Mouse (Mus musculus): ENCODE data around the gene Stra6.

Stra6 gene

GRCm38 (mm10) chr9:58175745-58176487 is 112.3 kb downstream of the Stra6 start:
- DNase-seq, result no peak

GRCm38 (mm10) chr9:58177165-58177564 is 113.6 kb downstream of the Stra6 start:
- no peak for DNase-seq

DNA sequence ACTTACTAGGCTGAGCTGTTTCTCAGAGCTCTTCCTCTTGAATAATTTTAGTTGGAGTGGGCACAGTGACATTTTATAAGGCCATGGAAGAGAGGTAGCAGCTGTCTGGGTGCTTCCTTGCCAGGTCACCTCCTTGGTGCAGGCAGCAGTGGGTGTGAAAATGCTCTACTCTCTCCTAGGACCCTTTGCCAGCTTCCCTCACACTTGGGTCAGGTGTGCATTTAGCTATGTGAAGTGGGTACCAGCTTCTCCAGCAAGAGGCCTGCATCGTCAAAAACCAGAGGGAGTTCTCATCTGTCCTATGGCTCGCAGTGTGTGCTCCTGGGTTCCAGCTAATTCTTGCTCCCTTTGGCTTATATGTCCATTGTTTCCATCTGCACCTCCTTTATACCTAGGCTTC is 115.8 kb downstream of the Stra6 start:
- no peak for DNase-seq

- no peak for DNase-seq
Observed at GRCm38 (mm10) chr9:58184456-58184855, 120.9 kb downstream of the Stra6 start.

DNA sequence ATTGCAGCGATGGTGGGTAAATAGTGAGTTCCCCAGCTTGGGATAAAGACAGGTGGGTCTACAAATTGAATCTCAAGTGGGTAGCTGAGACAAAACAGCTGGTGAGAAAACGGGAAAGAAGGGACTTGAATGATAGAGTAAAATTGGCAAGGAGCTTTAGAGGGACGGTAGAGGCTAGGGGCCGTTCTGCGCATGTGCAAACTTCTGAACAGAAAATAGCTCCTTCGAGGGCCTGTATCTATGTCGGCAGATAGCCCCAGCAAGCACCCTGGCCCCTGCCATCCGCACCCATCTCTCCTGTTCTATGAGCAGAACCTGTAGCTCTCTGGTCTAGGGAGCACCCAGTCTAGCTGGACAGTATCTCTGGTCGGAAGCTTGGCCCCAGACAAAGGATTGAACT is 130.6 kb downstream of the Stra6 start:
- DNase-seq, result no peak

DNA sequence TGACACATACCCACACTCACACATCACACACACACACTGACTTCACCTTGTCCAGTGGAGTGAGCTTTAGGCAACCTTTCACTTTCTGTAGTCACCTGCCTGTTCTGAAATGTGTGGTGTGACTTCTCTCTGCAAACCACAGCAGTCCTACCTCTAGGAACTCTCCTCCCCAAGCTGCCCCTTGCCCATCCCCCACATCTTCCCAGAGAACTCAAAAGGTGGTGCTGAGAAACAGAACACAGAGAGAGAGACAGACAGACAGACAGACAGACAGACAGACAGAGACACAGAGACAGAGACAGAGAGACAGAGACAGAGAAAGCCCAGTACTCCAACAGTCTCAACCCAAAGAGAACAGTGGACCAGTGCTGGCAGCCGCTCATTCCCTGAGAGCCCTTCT is 132.1 kb downstream of the Stra6 start:
- no peak for DNase-seq

DNA sequence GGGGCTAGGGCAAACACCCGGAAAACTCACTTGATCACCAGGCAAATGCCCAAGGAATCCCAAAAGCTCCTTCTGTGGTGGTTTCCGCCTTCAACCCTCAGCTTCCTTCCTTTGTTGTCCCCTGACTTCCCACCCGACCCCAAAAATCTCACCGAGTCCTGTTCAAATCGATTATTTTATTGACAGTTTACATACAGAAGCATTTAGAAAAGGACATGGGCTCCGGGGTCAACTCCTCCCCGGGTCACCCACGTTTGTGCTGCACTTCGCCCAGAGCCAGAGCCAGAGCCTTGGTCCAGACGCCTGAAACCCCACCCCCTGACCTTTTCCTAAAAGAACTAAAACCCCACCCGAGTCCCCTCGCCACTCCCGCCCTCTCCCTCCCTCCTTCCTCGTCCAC is 132.6 kb downstream of the Stra6 start:
- DNase-seq, result no peak

DNA sequence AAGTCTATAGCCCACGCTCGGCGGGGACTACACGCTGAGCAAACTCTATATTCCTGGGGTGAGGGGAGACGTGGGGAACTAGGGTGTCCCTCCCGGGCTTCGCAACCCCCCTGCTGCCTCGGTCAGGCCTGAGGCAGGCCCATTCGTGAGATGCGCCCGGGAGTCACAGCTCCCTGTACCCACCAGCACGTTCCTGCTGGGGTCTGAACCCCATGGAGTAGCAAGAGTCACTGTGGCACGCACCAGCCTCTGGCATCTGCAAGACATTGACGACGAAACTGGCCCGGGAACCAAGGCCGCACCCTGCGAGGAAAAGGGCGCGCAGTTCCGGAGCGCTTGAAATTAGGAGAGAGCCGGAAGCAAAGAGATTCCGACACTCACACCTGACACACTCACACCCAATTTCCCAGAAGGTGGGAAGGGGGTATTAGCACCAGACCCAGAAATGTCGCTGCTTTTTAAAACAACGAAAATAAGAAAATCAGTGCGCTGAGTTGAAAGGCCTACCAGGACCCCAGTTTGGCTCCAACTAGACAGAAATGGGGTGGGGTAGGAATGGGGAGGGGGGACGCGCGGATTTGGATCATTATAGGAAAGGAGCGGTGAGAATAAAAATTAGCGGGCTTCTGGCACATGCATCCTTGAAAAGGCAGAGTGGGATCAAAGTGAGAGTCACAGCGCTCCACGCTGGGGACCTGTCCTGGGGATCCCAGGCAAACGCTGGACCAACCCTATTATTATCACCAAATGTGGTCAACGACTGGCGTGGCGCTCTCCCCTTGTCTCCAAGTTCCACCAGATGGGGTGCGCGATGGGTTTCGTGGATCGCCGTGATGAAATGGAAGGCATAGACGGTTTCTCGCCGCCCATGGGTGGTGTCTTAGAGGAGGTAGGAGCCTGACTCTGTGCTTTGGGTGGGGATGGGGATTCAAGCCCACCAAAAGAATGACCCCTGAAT is 133.3 kb downstream of the Stra6 start:
- no peak for DNase-seq

GRCm38 (mm10) chr9:58197781-58198701 is 134.5 kb downstream of the Stra6 start:
- DNase-seq, result peak in 1 of 2 experiments; percentile 65

GRCm38 (mm10) chr9:58198801-58199371 is 135.3 kb downstream of the Stra6 start:
- DNase-seq, result no peak

- no peak for DNase-seq
Observed at GRCm38 (mm10) chr9:58199381-58200269, 136.0 kb downstream of the Stra6 start.

DNA sequence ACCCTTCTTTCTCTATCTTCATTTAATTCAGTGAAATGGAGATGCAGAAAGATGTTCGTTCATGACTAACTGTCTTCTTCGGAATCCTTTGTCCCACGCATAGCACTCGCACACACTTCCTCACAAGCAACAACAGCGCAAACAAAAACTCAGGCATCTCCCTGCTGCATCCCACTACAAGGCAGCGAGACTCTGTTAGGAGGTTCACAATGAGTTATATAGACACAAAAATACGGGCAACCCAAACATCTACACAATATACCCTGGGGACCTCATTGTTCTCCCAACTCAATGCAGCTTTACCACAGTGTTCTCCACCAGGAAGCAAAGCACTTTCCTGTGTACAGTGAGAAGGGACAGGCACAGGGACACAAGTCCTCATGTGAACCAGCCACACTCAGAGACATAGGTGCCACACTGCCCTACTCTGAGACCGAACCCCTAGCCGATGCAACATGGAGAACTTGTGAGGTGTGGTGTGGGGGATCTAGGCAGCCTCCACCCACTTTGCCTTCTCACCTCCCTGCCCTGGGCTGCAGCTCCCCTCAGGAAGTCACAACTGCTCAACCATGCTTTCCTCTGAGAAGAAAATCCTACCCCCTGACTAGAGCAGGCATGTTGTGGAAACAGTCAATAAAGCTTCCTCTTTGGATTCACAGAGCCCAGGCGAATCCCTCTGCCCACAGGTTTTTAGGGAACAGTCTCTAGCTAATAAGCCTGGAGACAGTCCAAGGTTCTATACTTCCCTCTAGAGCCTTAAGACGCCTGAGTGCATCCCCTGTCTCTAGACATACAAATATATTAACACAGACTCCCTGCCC is 136.9 kb downstream of the Stra6 start:
- DNase-seq, result no peak

GRCm38 (mm10) chr9:58201091-58201842 is 137.7 kb downstream of the Stra6 start:
- DNase-seq, result no peak

DNA sequence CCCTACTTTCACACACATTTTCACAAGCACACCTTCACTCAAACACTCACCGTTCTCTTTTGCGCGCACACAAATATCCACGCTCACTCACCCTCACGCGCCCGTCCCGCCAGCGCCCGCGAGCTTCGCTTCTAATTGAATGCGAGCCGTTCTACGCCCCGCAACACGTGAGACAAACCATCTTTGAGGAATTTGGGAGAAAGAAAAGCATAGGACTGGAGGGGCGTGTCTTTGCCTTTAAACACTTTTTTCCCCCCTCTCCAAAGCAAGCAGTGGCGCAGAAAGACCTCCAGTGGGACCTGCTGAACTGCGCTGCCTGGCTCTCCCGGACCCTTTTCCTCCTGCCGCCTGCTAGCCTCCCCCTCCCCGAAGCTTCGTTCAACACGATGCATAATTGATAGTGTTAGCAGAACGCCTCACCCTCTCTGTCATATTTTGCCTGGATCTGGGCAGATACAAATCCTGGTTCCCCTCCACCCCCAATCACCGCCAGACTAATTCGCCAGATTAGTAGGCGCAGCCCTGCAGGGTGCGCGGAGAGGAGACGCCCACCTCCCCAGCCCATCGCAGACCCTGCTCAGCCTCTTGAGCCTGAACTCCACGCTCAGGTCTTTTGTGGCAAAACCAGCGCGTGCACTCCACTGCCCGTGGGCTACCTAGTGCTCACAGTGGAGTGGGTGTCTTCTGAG is 138.4 kb downstream of the Stra6 start:
- no peak for DNase-seq

GRCm38 (mm10) chr9:58202676-58203453 is 139.3 kb downstream of the Stra6 start:
- DNase-seq, result no peak

Measured in kidney, adult 8-10 months (tissue).